Mouse (Mus musculus) heart, postnatal 0 days (tissue): ENCODE measurements around the gene Tead3.

Experiments
- CTCF ChIP-seq: IDR thresholded peaks from 2 replicates; pipeline ENCODE4 v1.5.1; 2016; ENCODE audit warnings: antibody characterized with exemption, control low read depth, low read depth
- EP300 ChIP-seq: IDR thresholded peaks from 2 replicates; pipeline ENCODE4 v1.6.1; 2016; ENCODE audit warnings: antibody characterized with exemption, low read depth

- TF ChIP-seq CTCF (no peak), EP300 (no peak)
These were observed 14.5 kb upstream of the Tead3 start, which contains the start of gene Tulp1 for GRCm38 (mm10) chr17:28365122-28365521.
